Mouse (Mus musculus): ENCODE results near the gene Pf4.
"Not testable (repeated sequence)": the region's sequence is repeated elsewhere in the genome, so short reads cannot be mapped to it uniquely, and the experiment has no call there.

Gene Pf4

DNA sequence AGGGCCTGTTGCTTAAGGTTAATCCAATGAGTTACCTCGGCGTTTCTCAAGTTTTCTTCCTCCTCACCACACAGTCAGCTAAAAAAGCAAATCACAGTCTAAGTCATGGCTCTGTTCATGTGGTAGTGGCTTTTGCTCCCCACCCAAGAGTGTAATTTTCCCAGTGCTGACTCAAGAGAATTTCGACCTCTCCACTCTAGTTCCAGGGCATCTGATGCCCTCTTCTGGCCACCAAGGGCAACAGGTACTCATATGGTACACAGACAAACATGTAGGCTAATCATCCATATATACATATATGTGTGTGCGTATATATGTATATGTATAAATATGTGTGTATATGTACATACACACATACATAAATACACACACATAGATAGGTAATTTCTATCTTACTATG, 15.9 kb downstream of the Pf4 start:
- DNase-seq = no peak

DNA sequence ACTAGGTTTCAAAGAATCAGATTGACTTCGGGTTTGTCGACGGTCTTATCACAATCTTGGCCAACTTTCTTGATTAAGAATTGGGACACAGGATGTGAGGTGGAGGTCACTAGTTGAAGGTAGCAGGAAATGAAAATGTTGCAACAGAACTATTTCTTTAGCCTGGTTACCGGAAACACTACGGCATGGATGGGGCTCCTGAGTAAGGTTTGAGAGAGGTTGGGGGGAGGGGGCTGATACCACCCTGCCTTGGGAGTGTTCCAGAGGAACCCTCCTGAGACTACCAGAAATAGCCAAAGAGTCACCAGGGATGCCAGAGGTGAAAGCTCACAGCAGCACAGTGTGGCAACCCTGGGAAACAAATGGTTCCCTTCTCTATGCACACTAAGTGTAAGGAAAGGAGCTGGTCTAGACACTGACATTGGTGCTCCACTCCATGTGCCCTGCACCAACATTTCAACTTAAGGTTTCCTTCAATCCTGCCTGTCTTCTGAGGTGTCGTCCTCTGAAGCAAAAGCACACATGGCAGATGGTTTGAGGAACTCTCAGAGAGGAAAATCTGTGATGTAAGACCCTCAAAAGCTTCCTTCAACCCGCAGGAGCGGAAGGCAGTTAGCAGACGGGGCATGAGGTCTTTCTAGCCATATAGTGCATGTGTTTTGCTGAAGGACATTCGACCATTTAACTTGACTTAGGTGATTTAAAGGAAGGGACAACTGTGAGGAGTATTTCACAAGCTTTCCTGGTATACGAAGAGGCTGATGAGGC, 17.3 kb downstream of the Pf4 start:
- peak; percentile 19 to 41 for DNase-seq

DNA sequence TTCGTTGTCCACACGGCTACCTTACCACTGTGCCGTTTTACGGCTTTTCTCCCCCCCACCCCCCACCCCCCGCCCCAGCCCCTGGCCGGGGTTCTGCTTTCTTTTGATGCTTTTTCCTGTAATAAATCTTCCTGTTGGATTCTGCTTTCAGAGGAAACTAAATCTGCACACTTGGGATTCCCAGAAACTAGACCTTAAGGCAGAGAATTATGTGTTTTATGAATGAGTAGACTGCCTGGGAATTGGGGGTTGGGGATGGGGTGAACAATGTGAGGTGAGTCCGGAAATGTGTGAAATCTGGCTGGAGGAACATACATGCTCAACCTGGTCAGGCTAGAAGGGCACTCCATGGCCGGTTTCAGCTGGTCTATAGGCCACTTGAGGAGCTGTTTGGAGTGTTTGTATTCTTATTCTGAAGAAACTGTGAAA, 17.9 kb downstream of the Pf4 start:
- no peak for DNase-seq

DNA sequence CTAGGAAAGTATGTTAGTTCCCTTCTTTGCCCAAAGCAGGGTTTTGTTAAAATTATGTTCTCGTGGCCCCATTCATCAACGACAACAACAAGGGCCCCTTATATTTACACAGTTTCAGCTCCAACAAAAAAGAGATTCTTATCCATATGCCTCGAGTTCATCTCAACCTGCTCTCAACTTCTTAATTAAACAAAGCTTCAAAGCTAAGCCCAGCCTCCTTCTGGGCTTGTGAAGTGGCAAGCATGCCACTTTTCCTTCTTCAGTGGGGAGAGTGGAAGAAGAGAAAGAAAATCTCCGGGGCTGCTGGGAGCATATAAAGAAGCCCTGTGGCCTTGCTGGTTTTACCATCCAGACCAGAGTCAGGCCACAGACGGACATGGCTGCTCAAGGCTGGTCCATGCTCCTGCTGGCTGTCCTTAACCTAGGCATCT, 22.0 kb downstream of the Pf4 start, which contains the start of gene Cxcl15:
TSS of gene Cxcl15 (plus strand) at position 340 of the 431 bp plus-strand sequence.
- DNase-seq = no peak

DNA sequence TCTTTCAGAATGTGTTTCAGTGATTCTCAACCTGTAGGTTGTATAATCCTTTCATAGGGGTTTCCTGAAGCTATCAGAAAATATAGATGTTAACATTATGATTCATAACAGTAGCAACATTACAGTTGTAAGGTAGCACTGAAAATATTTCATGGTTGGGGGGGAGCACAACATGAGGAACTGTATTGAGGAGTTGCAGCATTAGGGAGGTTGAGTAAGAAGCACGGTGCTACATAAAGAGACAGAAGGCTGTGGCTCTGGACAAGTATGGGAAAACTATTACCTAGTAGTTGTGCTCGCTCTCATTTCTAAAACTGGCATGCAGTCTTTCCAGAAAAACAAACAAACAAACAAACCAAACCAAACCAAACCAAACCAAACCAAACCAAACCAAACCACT, 23.2 kb downstream of the Pf4 start:
- not testable (repeated sequence) for DNase-seq

DNA sequence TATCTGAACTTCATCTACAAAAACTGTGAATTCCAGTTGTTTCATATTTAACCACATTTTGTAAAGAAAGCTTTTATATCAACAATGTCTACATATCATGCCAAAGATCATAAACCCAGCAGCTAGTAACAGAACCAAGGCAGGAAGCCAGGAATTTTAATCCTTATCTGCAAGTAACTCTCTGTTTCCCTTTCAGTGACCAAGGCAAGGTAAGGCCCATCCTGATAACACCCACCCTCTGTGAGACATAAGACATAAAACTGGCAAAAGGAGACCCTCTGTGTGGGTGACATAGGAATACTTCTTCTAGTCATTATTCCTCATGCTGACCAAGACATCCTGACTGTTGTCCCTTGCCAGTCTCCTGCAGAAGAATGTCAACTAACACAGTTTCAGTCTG, 32.3 kb downstream of the Pf4 start:
- DNase-seq = no peak

- DNase-seq = no peak
Observed at GRCm38 (mm10) chr5:90806050-90806449, 33.8 kb downstream of the Pf4 start.

DNA sequence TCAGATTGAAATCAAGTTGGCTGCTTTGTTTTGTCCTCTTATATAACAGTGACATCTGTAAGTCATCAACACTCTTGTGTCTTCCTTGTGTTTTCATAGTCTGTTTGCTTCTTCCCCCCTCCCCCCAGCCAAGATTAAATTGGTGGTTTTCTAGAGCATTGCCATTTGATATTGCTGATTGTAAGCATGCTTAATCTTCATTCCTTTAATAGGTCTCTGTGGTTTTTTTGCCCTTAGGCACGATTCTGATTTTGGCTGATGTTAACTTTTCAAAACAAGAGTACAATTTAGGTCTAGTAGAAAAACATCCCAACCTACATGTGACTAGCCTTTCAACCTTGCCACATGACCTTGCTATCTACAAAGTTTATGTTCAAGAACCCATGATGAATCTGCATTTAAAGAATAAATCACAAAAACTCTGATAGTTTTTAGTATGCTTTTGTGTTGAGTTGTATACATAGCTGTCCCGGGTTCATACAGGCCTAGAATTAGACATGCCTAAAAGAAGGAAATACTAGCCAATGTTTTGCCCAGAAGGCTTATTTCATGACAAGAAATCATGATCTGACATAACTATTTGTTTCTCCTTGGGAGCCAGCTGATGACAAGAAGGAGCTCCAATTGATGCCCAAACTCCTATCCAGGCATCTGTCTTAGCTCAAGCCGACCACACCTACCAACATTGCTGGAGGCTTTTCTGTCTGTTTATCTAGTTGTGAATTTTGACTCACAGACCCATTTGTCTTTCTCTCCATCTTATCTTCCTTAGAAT, 35.1 kb downstream of the Pf4 start:
- DNase-seq = no peak

DNA sequence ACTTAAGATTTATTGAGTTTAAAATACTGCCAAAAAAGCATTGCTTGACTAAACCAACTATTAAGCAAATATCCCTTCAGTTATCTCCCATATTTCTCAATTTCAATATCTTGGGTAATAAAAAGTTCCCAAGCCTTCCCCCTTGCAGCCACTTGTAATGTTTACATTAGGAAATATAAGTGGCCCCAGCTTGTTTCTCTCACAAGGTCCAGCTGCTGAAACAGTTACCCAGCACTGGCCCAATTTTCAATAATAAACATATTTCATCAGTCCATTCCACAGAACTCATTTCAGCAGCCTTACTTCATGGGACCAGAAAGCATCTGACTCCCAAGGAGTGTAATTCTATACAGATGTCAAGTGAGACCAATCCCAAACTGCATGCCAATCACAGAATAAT, 47.5 kb downstream of the Pf4 start:
- DNase-seq = no peak

Measured in kidney, postnatal 25 days (tissue).